Mouse (Mus musculus) forebrain, embryonic 15.5 days (tissue): ENCODE results near the gene Btbd16. TPM values are rescaled to one million over a fixed set of nuclear protein-coding genes. Genes with fewer than 3 reads are reported as not detected.

Source experiments
- ATAC-seq: fragments of 200-750 bp; cut with Nextera tagmentation; replicated peaks from 2 replicates; pipeline ENCODE4 v1.8.0; 2017; ENCODE audit warnings: mild to moderate bottlenecking, moderate TSS enrichment, moderate library complexity
- H3K27ac ChIP-seq: fragments of 300-500 bp; sonication (generic); replicated peaks from 2 replicates; pipeline ENCODE4 v1.5.1; 2015; ENCODE audit warnings: mild to moderate bottlenecking, inconsistent platforms
- H3K27me3 ChIP-seq: fragments of 300-500 bp; sonication (generic); 2 replicates; pipeline ENCODE4 v1.6.1; 2015; ENCODE audit warnings: inconsistent platforms
- H3K36me3 ChIP-seq: fragments of 300-500 bp; sonication (generic); 2 replicates; pipeline ENCODE4 v1.6.1; 2015; ENCODE audit warnings: mild to moderate bottlenecking, inconsistent platforms
- H3K4me1 ChIP-seq: fragments of 300-500 bp; sonication (generic); 2 replicates; pipeline ENCODE4 v1.6.1; 2015; ENCODE audit warnings: inconsistent platforms
- H3K4me2 ChIP-seq: fragments of 300-500 bp; sonication (generic); replicated peaks from 2 replicates; pipeline ENCODE4 v1.6.1; 2015; ENCODE audit warnings: mild to moderate bottlenecking, inconsistent platforms
- H3K4me3 ChIP-seq: fragments of 300-500 bp; sonication (generic); 2 replicates; pipeline ENCODE4 v1.5.1; 2015; ENCODE audit warnings: mild to moderate bottlenecking, inconsistent platforms
- H3K9ac ChIP-seq: fragments of 300-500 bp; sonication (generic); replicated peaks from 2 replicates; pipeline ENCODE4 v1.6.1; 2015; ENCODE audit warnings: mild to moderate bottlenecking, inconsistent platforms
- H3K9me3 ChIP-seq: fragments of 300-500 bp; sonication (generic); 2 replicates; pipeline ENCODE4 v1.6.1; 2016; ENCODE audit warnings: inconsistent platforms
- WGBS: fragments of 180-500 bp; shearing (Covaris S2); methylation state at CpG from one replicate; pipeline ENCODE4 v1.1.7; 2015; ENCODE audit warnings: mixed read lengths; 5-methylcytosine and 5-hydroxymethylcytosine counted together
- polyA plus RNA-seq: library from polyadenylated mRNA; unstranded; fragments of >200 nt; fragmentation: Nextera tagmentation; extraction: Ambion mirVana; gene quantifications from 2 replicates; pipeline ENCODE4 v1.2.1, GENCODE M21; 2015

Btbd16 gene
- polyA plus RNA-seq, 1 experiment from 2014 or later = not detected

GRCm38 (mm10) chr7:130780866-130781419 is 7.1 kb downstream of the Btbd16 start:
- H3K36me3 ChIP-seq = no peaks in the 10 kb centered on the region
- no peaks in the 10 kb centered on the region for H3K27me3 ChIP-seq
- no peaks in the 10 kb centered on the region for H3K9me3 ChIP-seq
- WGBS = 82% methylated on average over 5 of the region's 5 CpGs
- no peak overlapping the region for H3K4me2 ChIP-seq
- no peak overlapping the region for H3K9ac ChIP-seq
- ATAC-seq = no peak
- no peaks in the 10 kb centered on the region for H3K4me1 ChIP-seq
- no peak overlapping the region for H3K27ac ChIP-seq
- H3K4me3 ChIP-seq = no peak overlapping the region

- H3K9me3 ChIP-seq = no peaks in the 10 kb centered on the region
- 87% methylated on average over 5 of the region's 5 CpGs for WGBS
- no peaks in the 10 kb centered on the region for H3K4me1 ChIP-seq
- ATAC-seq = no peak
- H3K9ac ChIP-seq = no peak overlapping the region
- H3K4me2 ChIP-seq = no peak overlapping the region
- no peaks in the 10 kb centered on the region for H3K27me3 ChIP-seq
- H3K27ac ChIP-seq = no peak overlapping the region
- H3K36me3 ChIP-seq = no peaks in the 10 kb centered on the region
- H3K4me3 ChIP-seq = no peak overlapping the region
These were observed 8.7 kb downstream of the Btbd16 start for GRCm38 (mm10) chr7:130782501-130783050.

- H3K4me1 ChIP-seq = no peaks in the 10 kb centered on the region
- ATAC-seq = no peak
- H3K27me3 ChIP-seq = no peaks in the 10 kb centered on the region
- 68% methylated on average over 12 of the region's 12 CpGs for WGBS
- no peak overlapping the region for H3K4me3 ChIP-seq
- no peak overlapping the region for H3K9ac ChIP-seq
- H3K4me2 ChIP-seq = no peak overlapping the region
- no peaks in the 10 kb centered on the region for H3K9me3 ChIP-seq
- H3K27ac ChIP-seq = no peak overlapping the region
- H3K36me3 ChIP-seq = no peaks in the 10 kb centered on the region
These were observed 12.2 kb downstream of the Btbd16 start for GRCm38 (mm10) chr7:130785923-130786575.

GRCm38 (mm10) chr7:130786708-130787107 is 12.8 kb downstream of the Btbd16 start:
- H3K4me1 ChIP-seq = no peaks in the 10 kb centered on the region
- H3K27ac ChIP-seq = no peak overlapping the region
- no peaks in the 10 kb centered on the region for H3K9me3 ChIP-seq
- H3K36me3 ChIP-seq = no peaks in the 10 kb centered on the region
- H3K27me3 ChIP-seq = no peaks in the 10 kb centered on the region
- H3K4me2 ChIP-seq = no peak overlapping the region
- no peak for ATAC-seq
- H3K9ac ChIP-seq = no peak overlapping the region
- WGBS = 84% methylated on average over 5 of the region's 5 CpGs
- H3K4me3 ChIP-seq = no peak overlapping the region

- Histone ChIP-seq H3K27me3 (no peaks in the 10 kb centered on the region), H3K36me3 (no peaks in the 10 kb centered on the region), H3K4me3 (no peak overlapping the region), H3K4me2 (no peak overlapping the region), H3K9me3 (no peaks in the 10 kb centered on the region), H3K4me1 (no peaks in the 10 kb centered on the region), H3K27ac (no peak overlapping the region), H3K9ac (no peak overlapping the region)
- WGBS = 93% methylated on average over 4 of the region's 4 CpGs
- ATAC-seq = no peak
These were observed 13.7 kb downstream of the Btbd16 start for GRCm38 (mm10) chr7:130787537-130787936.

- ATAC-seq = no peak
- Histone ChIP-seq H3K27me3 (no peaks in the 10 kb centered on the region), H3K9ac (no peak overlapping the region), H3K27ac (no peak overlapping the region), H3K4me1 (no peaks in the 10 kb centered on the region), H3K36me3 (no peaks in the 10 kb centered on the region), H3K9me3 (no peaks in the 10 kb centered on the region), H3K4me2 (no peak overlapping the region), H3K4me3 (no peak overlapping the region)
- WGBS = 94% methylated on average over 3 of the region's 3 CpGs
These were observed 15.1 kb downstream of the Btbd16 start for GRCm38 (mm10) chr7:130788950-130789349.

GRCm38 (mm10) chr7:130789456-130789855 is 15.6 kb downstream of the Btbd16 start:
- no peak for ATAC-seq
- Histone ChIP-seq H3K4me3 (no peak overlapping the region), H3K36me3 (no peaks in the 10 kb centered on the region), H3K27ac (no peak overlapping the region), H3K4me2 (no peak overlapping the region), H3K27me3 (no peaks in the 10 kb centered on the region), H3K9me3 (no peaks in the 10 kb centered on the region), H3K9ac (no peak overlapping the region), H3K4me1 (no peaks in the 10 kb centered on the region)
- WGBS = 88% methylated on average over 7 of the region's 7 CpGs

- Histone ChIP-seq H3K36me3 (no peaks in the 10 kb centered on the region), H3K9ac (no peak overlapping the region), H3K27me3 (no peaks in the 10 kb centered on the region), H3K27ac (no peak overlapping the region), H3K4me3 (no peak overlapping the region), H3K4me1 (no peaks in the 10 kb centered on the region), H3K9me3 (no peaks in the 10 kb centered on the region), H3K4me2 (no peak overlapping the region)
- no peak for ATAC-seq
- 80% methylated on average over 9 of the region's 9 CpGs for WGBS
These were observed 19.8 kb downstream of the Btbd16 start for GRCm38 (mm10) chr7:130793671-130794070.

- WGBS = 72% methylated on average over 8 of the region's 8 CpGs
- H3K36me3 ChIP-seq = no peaks in the 10 kb centered on the region
- ATAC-seq = no peak
These were observed 22.9 kb downstream of the Btbd16 start for GRCm38 (mm10) chr7:130796786-130797185.

GRCm38 (mm10) chr7:130797524-130797923 is 23.7 kb downstream of the Btbd16 start:
- no peak for ATAC-seq
- Histone ChIP-seq H3K4me3 (no peak overlapping the region), H3K4me2 (no peak overlapping the region), H3K27me3 (no peaks in the 10 kb centered on the region), H3K36me3 (no peaks in the 10 kb centered on the region), H3K4me1 (no peaks in the 10 kb centered on the region), H3K9me3 (no peaks in the 10 kb centered on the region), H3K9ac (no peak overlapping the region), H3K27ac (no peak overlapping the region)
- WGBS = 93% methylated on average over 6 of the region's 6 CpGs

More at GRCm38 (mm10) chr7:130796786-130797185, 22.9 kb downstream of the Btbd16 start:
- Histone ChIP-seq H3K9me3 (no peaks in the 10 kb centered on the region), H3K4me1 (no peaks in the 10 kb centered on the region), H3K27ac (no peak overlapping the region), H3K4me3 (no peak overlapping the region), H3K9ac (no peak overlapping the region), H3K27me3 (no peaks in the 10 kb centered on the region), H3K4me2 (no peak overlapping the region)

- no peak overlapping the region for H3K4me3 ChIP-seq
- no peaks in the 10 kb centered on the region for H3K9me3 ChIP-seq
- H3K4me1 ChIP-seq = no peaks in the 10 kb centered on the region
- H3K27me3 ChIP-seq = no peaks in the 10 kb centered on the region
- 90% methylated on average over 10 of the region's 10 CpGs for WGBS
- ATAC-seq = no peak
- no peak overlapping the region for H3K9ac ChIP-seq
- H3K4me2 ChIP-seq = no peak overlapping the region
- H3K27ac ChIP-seq = no peak overlapping the region
- no peaks in the 10 kb centered on the region for H3K36me3 ChIP-seq
These were observed 25.5 kb downstream of the Btbd16 start for GRCm38 (mm10) chr7:130799418-130799817.

GRCm38 (mm10) chr7:130800681-130801080 is 26.8 kb downstream of the Btbd16 start:
- Histone ChIP-seq H3K9me3 (no peaks in the 10 kb centered on the region), H3K27me3 (no peaks in the 10 kb centered on the region), H3K36me3 (no peaks in the 10 kb centered on the region), H3K9ac (no peak overlapping the region), H3K27ac (no peak overlapping the region), H3K4me3 (no peak overlapping the region), H3K4me2 (no peak overlapping the region), H3K4me1 (no peaks in the 10 kb centered on the region)
- 65% methylated on average over 4 of the region's 4 CpGs for WGBS
- no peak for ATAC-seq

GRCm38 (mm10) chr7:130801811-130802210 is 27.9 kb downstream of the Btbd16 start:
- Histone ChIP-seq H3K4me1 (no peaks in the 10 kb centered on the region), H3K4me3 (no peak overlapping the region), H3K4me2 (no peak overlapping the region), H3K36me3 (no peaks in the 10 kb centered on the region), H3K27ac (no peak overlapping the region), H3K9ac (no peak overlapping the region), H3K27me3 (no peaks in the 10 kb centered on the region), H3K9me3 (no peaks in the 10 kb centered on the region)
- ATAC-seq = no peak
- 96% methylated on average over 4 of the region's 4 CpGs for WGBS
